Mouse (Mus musculus): Measurements from ENCODE around the gene Flvcr2. TPM values are rescaled to one million over a fixed set of nuclear protein-coding genes. Genes with fewer than 3 reads are reported as not detected.

Flvcr2 gene
- total and polyA plus RNA-seq, 3 experiments: 0.04 to 0.17 TPM; not detected in 1

DNA sequence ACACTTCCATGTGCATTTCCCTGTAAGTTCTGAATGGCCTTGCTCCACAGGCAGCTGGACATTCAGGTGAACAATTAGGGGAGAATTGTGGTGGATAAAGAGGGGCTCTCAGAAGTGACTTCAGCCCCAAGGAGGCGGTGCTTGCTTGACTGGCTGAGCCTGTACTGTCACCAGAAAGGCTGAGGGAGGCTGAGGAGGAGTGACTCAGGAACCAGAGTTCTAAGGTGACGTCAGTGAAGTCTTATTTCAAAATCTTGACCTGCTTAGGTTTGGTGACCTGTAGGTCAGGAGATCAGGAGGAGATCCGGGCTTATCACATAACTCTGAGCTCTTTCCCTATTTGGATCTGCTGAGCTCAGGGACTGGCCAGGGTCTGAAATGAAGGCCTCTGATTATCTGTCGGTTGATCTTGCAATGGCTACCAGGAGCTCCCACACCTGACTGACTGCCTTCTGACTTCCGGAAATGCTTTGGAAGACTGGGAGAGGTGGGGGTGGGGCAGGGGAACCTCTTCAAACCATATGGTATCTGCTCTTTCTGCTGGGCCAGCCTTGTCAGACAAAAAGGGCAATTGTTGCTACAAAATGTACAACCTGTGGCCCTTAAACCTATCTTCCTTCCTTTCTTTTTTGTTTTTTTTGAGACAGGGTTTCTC lies 8.4 kb downstream of the Flvcr2 start:
- Histone ChIP-seq H3K4me1 (ENCODE audit: control insufficient read depth in 1 of 2, insufficient read depth in 2 of 2) (no peaks in the 10 kb centered on the region), H3K4me3 (replicated peaks in 1 of 3; ENCODE audit: low read depth in 2 of 3, low read length in 2 of 3, poor library complexity in 1 of 3) (no peak overlapping the region), H3K9me3 (replicated peaks; ENCODE audit: low read length) (no peaks in the 10 kb centered on the region), H3K4me2 (ENCODE audit: insufficient read depth, low read depth, poor library complexity, severe bottlenecking) (no peak overlapping the region), H3K27me3 (replicated peaks) (no peaks in the 10 kb centered on the region), H3K9ac (ENCODE audit: insufficient read depth, low read depth) (no peak overlapping the region), H3K79me2 (replicated peaks; ENCODE audit: control insufficient read depth, extremely low read depth, insufficient read depth, poor library complexity, severe bottlenecking) (no peaks in the 10 kb centered on the region), H3K36me3 (replicated peaks in 1 of 2; ENCODE audit: control insufficient read depth in 1 of 2, insufficient read depth in 1 of 2, low read length in 1 of 2) (no peaks in the 10 kb centered on the region), H3K27ac (ENCODE audit: insufficient read depth, low read depth) (no peak overlapping the region)
- dilution Hi-C loops (cut with MboI; ENCODE audit: extremely low pct_ligation_motif_present, extremely low pct_unique_long_range_greater_than_20kb, low sequenced_read_pairs): no loop called here
- DNase-seq (ENCODE audit: extremely low read depth): no peak
- in situ Hi-C loops (cut with MboI; ENCODE audit: low pct_ligation_motif_present, low pct_unique_long_range_greater_than_20kb, low sequenced_read_pairs): no loop called here
- TF ChIP-seq MAFK (IDR thresholded peaks at IDR 0.05; ENCODE audit: insufficient replicate concordance, low read length) (no peak), MYC (IDR thresholded peaks at IDR 0.05; ENCODE audit: low read depth, low read length) (no peak), NRF1 (IDR thresholded peaks at IDR 0.05; ENCODE audit: low read depth, low read length) (no peak), RAD21 (IDR thresholded peaks at IDR 0.05; ENCODE audit: low read depth, low read length) (no peak), MEF2A (IDR thresholded peaks at IDR 0.05; ENCODE audit: borderline replicate concordance, low read depth, low read length) (no peak), PAX5 (IDR thresholded peaks at IDR 0.05; ENCODE audit: low read length) (no peak), ZC3H11A (IDR thresholded peaks at IDR 0.05; ENCODE audit: low read depth, low read length) (no peak), ZKSCAN1 (IDR thresholded peaks at IDR 0.05; ENCODE audit: borderline replicate concordance, low read depth, low read length) (no peak), USF2 (conservative IDR thresholded peaks at IDR 0.05; ENCODE audit: low read depth, low read length) (no peak), SIN3A (IDR thresholded peaks at IDR 0.05; ENCODE audit: low read length) (no peak), ETS1 (conservative IDR thresholded peaks at IDR 0.05; ENCODE audit: low read depth, low read length) (no peak)

DNA sequence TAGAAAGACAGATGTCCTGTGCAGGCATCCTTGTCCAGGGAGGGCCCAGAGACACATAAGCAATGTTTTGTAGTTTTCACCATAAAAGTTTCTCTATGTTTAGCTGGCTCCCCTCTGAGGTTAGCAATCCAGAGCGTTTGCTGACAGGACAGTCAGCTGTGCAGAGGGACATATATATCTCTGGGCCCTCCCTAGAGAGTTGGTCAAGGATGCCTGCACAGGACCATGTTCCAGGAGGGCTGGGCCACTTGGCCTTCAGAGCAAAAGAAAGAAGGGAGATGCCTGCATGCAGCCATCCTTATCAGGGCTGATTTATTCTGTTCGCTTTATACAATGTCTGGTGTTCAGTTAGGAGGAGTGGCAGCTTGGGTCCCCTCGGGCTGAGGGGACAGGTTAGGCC lies 10.1 kb downstream of the Flvcr2 start:
- Histone ChIP-seq H3K4me1 (ENCODE audit: control insufficient read depth in 1 of 2, insufficient read depth in 2 of 2) (no peaks in the 10 kb centered on the region), H3K4me2 (ENCODE audit: insufficient read depth, low read depth, poor library complexity, severe bottlenecking) (no peak overlapping the region), H3K79me2 (replicated peaks; ENCODE audit: control insufficient read depth, extremely low read depth, insufficient read depth, poor library complexity, severe bottlenecking) (no peaks in the 10 kb centered on the region), H3K4me3 (replicated peaks in 1 of 3; ENCODE audit: low read depth in 2 of 3, low read length in 2 of 3, poor library complexity in 1 of 3) (no peak overlapping the region), H3K36me3 (replicated peaks in 1 of 2; ENCODE audit: control insufficient read depth in 1 of 2, insufficient read depth in 1 of 2, low read length in 1 of 2) (no peaks in the 10 kb centered on the region), H3K27me3 (replicated peaks) (no peaks in the 10 kb centered on the region), H3K9me3 (replicated peaks; ENCODE audit: low read length) (no peaks in the 10 kb centered on the region), H3K9ac (ENCODE audit: insufficient read depth, low read depth) (no peak overlapping the region), H3K27ac (ENCODE audit: insufficient read depth, low read depth) (no peak overlapping the region)
- in situ Hi-C loops (cut with MboI; ENCODE audit: low pct_ligation_motif_present, low pct_unique_long_range_greater_than_20kb, low sequenced_read_pairs) (no loop called here), dilution Hi-C loops (cut with MboI; ENCODE audit: extremely low pct_ligation_motif_present, extremely low pct_unique_long_range_greater_than_20kb, low sequenced_read_pairs) (no loop called here)
- TF ChIP-seq RAD21 (IDR thresholded peaks at IDR 0.05; ENCODE audit: low read depth, low read length): no peak
- no peak for TF ChIP-seq MAX (IDR thresholded peaks at IDR 0.05; ENCODE audit: low read length)
- no peak for TF ChIP-seq UBTF (IDR thresholded peaks at IDR 0.05; ENCODE audit: low read depth, low read length)
- no peak for TF ChIP-seq ZKSCAN1 (IDR thresholded peaks at IDR 0.05; ENCODE audit: borderline replicate concordance, low read depth, low read length)
- TF ChIP-seq TBP (conservative IDR thresholded peaks at IDR 0.05; ENCODE audit: low read depth, low read length): no peak
- TF ChIP-seq MEF2A (IDR thresholded peaks at IDR 0.05; ENCODE audit: borderline replicate concordance, low read depth, low read length): no peak
- no peak for DNase-seq (ENCODE audit: extremely low read depth)
